Mouse (Mus musculus) cortical plate, adult 2 months (tissue): Measurements from ENCODE around the gene Toe1.

Experiments used
- CTCF ChIP-seq: fragments of 200-500 bp; IDR thresholded peaks from 2 replicates; pipeline ENCODE4 v1.5.1; 2011; ENCODE audit warnings: mild to moderate bottlenecking, control low read depth, low read length; ENCODE audit not compliant: insufficient read depth; ENCODE audit errors: extremely low read depth
- POLR2A ChIP-seq: fragments of 200-500 bp; IDR thresholded peaks from 2 replicates; pipeline ENCODE4 v1.6.1; 2011; ENCODE audit warnings: mild to moderate bottlenecking, low read length, control low read depth; ENCODE audit not compliant: insufficient read depth; ENCODE audit errors: extremely low read depth

DNA sequence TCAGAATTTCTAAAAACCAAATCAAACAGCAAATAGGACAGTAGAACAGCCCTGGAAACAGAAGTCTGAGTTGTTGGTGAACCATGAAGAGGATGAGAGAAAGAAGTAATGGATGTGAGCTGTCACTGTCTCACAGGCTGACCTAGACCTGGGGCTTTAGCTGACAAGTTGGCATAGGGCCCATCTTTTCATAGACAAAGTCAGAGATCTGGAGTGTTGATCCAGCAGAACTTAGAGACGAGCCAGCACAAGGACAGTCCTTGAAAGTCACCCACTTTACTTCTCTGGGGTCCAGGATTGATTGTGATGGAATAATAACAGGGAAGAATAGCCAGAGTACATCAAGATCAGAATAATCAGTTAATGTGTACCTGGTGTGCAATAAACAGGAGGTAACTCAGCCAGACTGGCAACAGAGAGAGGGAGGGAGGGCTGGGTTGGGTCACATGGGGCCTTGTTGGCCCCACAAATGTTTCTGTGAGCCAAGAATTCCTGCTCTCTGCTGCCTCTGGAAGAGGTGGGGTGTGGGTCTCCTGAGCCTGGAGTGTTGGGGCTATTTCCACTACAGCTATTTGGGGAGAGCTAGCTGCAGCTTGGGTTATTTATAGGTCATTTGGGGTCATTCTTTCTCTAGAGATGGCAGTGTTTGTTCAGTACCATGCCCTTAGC, 10.9 kb downstream of the Toe1 start:
- no peak for TF ChIP-seq POLR2A
- TF ChIP-seq CTCF = no peak
